Mouse (Mus musculus) lung, adult 2 months (tissue): ENCODE results near the gene Timp2.

Experiments
- CTCF ChIP-seq: fragments of 200-500 bp; IDR thresholded peaks from 2 replicates; pipeline ENCODE4 v1.5.1; 2011; ENCODE audit warnings: mild to moderate bottlenecking, low read length, control low read depth; ENCODE audit not compliant: insufficient read depth
- POLR2A ChIP-seq: fragments of 200-500 bp; IDR thresholded peaks from 2 replicates; pipeline ENCODE4 v1.6.1; 2011; ENCODE audit warnings: low read depth, mild to moderate bottlenecking, control low read depth, low read length, borderline replicate concordance; ENCODE audit errors: extremely low read depth

DNA sequence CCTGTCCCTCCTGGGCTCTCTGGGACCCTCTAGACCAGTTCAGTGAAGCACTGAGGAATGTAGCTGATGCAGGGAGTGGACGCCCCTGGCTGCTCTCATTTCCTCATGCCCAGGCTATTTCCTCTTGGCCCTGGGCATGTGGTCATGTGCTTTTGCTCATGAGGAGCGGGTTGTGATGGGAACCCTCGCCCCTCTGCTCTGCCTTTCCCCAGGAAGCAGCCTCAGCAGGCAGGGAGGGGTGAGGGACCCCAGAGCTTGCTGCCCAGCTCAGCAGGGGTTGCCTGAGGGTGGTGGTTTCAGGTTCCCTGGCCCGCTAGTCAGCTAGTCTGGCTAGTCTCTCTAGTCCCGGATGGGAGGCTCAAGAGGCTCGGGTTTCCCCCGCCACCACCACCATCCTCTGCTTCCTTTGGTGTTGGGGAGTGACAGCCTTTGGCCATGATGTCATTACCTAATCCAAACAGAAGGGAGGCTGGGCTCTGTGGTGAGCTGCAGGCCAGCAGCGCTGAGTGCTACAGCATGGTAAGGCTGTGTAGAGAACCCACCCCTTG, 7.5 kb upstream of the Timp2 start:
- TF ChIP-seq CTCF (no peak), POLR2A (peak; percentile 75)
